Mouse (Mus musculus) cerebellum, postnatal 14 days (tissue): ENCODE results near the gene Bcr.
"Not testable (repeated sequence)": the region's sequence is repeated elsewhere in the genome, so short reads cannot be mapped to it uniquely, and the experiment has no call there.

ENCODE experiments used
- DNase-seq, 2 experiments: peaks; one replicate each; pipeline ENCODE4 v3.0.0; 2021; ENCODE audit warnings: mixed read lengths in 2 of 2

Bcr gene

GRCm38 (mm10) chr10:75060217-75060842 is at the start of gene Bcr:
Bcr (plus strand) TSS chr10:75060592.
- peak; percentile 84 to 88 for DNase-seq

GRCm38 (mm10) chr10:75010704-75011103 is 49.7 kb upstream of the Bcr start:
- DNase-seq, result no peak

- DNase-seq, result peak in 1 of 2 experiments; percentile 39
Measured at GRCm38 (mm10) chr10:75015465-75015864, 44.9 kb upstream of the Bcr start.

GRCm38 (mm10) chr10:75016481-75016880 is 43.9 kb upstream of the Bcr start:
- peak; percentile 56 to 57 for DNase-seq

GRCm38 (mm10) chr10:75020271-75020670 is 40.1 kb upstream of the Bcr start:
- no peak for DNase-seq

- peak; percentile 94 to 95 for DNase-seq
Measured at GRCm38 (mm10) chr10:75021138-75021537, 39.3 kb upstream of the Bcr start.

GRCm38 (mm10) chr10:75026491-75026890 is 33.9 kb upstream of the Bcr start:
- DNase-seq, result no peak

- DNase-seq, result no peak
Measured at GRCm38 (mm10) chr10:75028743-75029142, 31.6 kb upstream of the Bcr start.

GRCm38 (mm10) chr10:75029677-75030076 is 30.7 kb upstream of the Bcr start:
- no peak for DNase-seq

GRCm38 (mm10) chr10:75030234-75030633 is 30.2 kb upstream of the Bcr start:
- DNase-seq, result no peak

GRCm38 (mm10) chr10:75031345-75032114 is 28.9 kb upstream of the Bcr start:
- no peak for DNase-seq

GRCm38 (mm10) chr10:75032395-75032794 is 28.0 kb upstream of the Bcr start, which contains the start of gene Rsph14:
Rsph14 (minus strand) TSS chr10:75032586.
- peak; percentile 83 to 90 for DNase-seq

GRCm38 (mm10) chr10:75036883-75037379 is 23.5 kb upstream of the Bcr start, which contains the start of gene Rab36:
Rab36 (plus strand) TSS chr10:75037058.
- DNase-seq, result peak; percentile 97 to 99

GRCm38 (mm10) chr10:75042060-75042459 is 18.3 kb upstream of the Bcr start:
- not testable (repeated sequence) for DNase-seq

GRCm38 (mm10) chr10:75044459-75044858 is 15.9 kb upstream of the Bcr start:
- DNase-seq, result no peak

GRCm38 (mm10) chr10:75045831-75046230 is 14.6 kb upstream of the Bcr start:
- no peak for DNase-seq

- DNase-seq, result peak; percentile 47 to 60
Measured at GRCm38 (mm10) chr10:75048711-75049110, 11.7 kb upstream of the Bcr start.

- peak; percentile 58 to 61 for DNase-seq
Measured at GRCm38 (mm10) chr10:75051364-75052074, 8.9 kb upstream of the Bcr start.

- no peak for DNase-seq
Measured at GRCm38 (mm10) chr10:75052902-75053301, 7.5 kb upstream of the Bcr start.

- no peak for DNase-seq
Measured at GRCm38 (mm10) chr10:75053655-75054054, 6.7 kb upstream of the Bcr start.

GRCm38 (mm10) chr10:75054125-75054524 is 6.3 kb upstream of the Bcr start:
- peak in 1 of 2 experiments; percentile 51 for DNase-seq

GRCm38 (mm10) chr10:75055672-75056071 is 4.7 kb upstream of the Bcr start:
- no peak for DNase-seq

GRCm38 (mm10) chr10:75056255-75056654 is 4.1 kb upstream of the Bcr start:
- peak in 1 of 2 experiments; percentile 27 for DNase-seq
